Mouse (Mus musculus): ENCODE results near the gene Dnajc7. TPM values are rescaled to one million over a fixed set of nuclear protein-coding genes. Genes with fewer than 3 reads are reported as not detected.
A peak's percentile ranks its signal among the peaks of the same experiment; 100 is the strongest.
"Not testable (repeated sequence)": the region's sequence is repeated elsewhere in the genome, so short reads cannot be mapped to it uniquely, and the experiment has no call there.

Gene Dnajc7
- polyA plus RNA-seq, 1 experiment: 86.6 TPM

DNA sequence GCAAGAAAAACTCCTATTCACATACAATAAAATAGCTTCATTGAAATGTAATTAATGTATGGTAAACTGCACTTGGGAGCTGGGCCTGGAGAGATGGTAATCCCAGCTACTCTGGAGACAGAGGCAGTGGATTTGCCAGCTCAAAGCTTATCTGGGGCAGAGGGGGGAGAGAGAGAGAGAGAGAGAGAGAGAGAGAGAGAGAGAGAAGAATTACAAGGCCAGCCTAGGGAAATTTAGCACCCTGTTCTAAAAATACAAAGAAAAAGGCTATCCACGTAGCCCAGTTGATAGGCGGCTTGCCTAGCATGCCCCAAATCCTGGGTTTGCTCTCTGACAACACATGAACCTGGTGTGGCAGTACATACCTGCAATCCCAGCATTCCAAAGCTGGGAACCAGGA is 78.4 kb downstream of the Dnajc7 start:
- Histone ChIP-seq H3K9me3 (peaks cover 16% of the 10 kb centered on the region), H3K36me3 (replicated peaks; ENCODE audit: low read length) (no peaks in the 10 kb centered on the region)

DNA sequence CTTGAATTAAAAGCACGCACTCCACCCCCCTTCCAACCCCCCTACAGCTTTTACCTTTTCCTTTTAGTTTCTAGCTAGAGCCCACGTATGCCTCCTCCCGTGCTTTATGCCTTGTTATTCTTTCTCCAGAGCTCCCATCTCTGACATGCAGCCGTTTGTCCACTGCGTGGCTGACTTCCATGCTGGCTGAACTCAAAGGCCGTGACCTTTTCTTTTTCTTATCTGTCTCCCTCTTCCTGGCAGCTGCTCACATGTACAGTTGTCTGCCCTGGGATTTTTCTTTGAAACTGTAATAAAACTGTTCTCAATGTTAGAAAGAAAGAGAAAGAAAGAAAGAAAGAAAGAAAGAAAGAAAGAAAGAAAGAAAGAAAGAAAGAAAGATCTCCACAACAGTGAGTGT is 79.0 kb downstream of the Dnajc7 start:
- Histone ChIP-seq H3K4me3 (replicated peaks) (peak overlapping the region; percentile 23), H3K27me3 (replicated peaks) (peaks cover 5% of the 10 kb centered on the region), H3K9me3 (peaks cover 21% of the 10 kb centered on the region), H3K36me3 (replicated peaks; ENCODE audit: low read length) (no peaks in the 10 kb centered on the region), H3K4me1 (peaks cover 53% of the 10 kb centered on the region)
- TF ChIP-seq FLI1 (IDR thresholded peaks at IDR 0.05; ENCODE audit: low read length) (no peak), GATA1 (IDR thresholded peaks at IDR 0.05; ENCODE audit: borderline replicate concordance, low read length) (no peak)

More for the DNA sequence above, 78.4 kb downstream of the Dnajc7 start:
- H3K4me3 ChIP-seq (replicated peaks): peak overlapping the region; percentile 64
- TF ChIP-seq GATA1 (IDR thresholded peaks at IDR 0.05; ENCODE audit: borderline replicate concordance, low read length): no peak
- no peak for TF ChIP-seq FLI1 (IDR thresholded peaks at IDR 0.05; ENCODE audit: low read length)
- H3K4me1 ChIP-seq: peaks cover 53% of the 10 kb centered on the region
- H3K27me3 ChIP-seq (replicated peaks): peaks cover 5% of the 10 kb centered on the region

DNA sequence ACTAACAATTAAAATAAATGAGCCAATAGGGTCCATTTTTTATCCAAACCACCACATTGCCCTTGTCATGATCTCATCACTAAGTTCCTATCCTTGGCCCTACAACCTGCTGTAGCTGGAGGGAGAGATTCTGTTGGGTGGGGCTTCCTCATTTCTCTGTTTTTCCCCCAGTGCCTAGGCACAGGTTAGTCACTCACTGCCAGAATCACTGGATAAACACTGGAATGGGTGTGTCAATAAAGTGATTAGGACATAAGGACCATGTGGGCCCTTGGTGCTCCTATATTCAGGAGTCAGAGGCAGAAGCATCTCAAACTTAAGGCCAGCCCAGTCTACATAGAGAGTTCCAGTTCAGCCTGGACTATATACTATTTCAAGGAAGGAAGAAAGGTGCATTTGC is 83.5 kb downstream of the Dnajc7 start:
- Histone ChIP-seq H3K9me3 (peaks cover 48% of the 10 kb centered on the region), H3K4me1 (peaks cover 43% of the 10 kb centered on the region), H3K4me3 (replicated peaks) (no peak overlapping the region), H3K36me3 (replicated peaks; ENCODE audit: low read length) (peaks cover 4% of the 10 kb centered on the region), H3K27me3 (replicated peaks) (peaks cover 5% of the 10 kb centered on the region)
- TF ChIP-seq FLI1 (IDR thresholded peaks at IDR 0.05; ENCODE audit: low read length): no peak
- no peak for TF ChIP-seq GATA1 (IDR thresholded peaks at IDR 0.05; ENCODE audit: borderline replicate concordance, low read length)

DNA sequence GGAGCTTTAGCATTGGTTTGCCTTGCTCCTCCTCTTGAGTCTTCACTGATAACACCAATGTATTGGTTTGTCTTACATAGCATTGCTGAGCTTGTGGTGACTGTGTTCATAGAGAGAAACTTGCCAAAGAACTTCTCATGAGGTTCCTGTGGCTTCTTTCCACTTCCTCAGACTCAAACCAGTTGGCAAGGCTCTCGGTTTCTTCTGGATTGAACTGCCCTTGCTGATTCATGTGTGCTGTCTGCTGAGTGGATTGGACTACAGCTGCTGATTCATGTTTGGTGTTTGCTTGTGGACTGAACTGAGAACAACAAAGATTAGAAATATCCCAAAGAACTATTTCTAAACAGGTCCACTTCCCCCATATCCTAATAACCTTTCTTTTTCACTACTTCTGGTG is 84.0 kb downstream of the Dnajc7 start:
- TF ChIP-seq GATA1 (IDR thresholded peaks at IDR 0.05; ENCODE audit: borderline replicate concordance, low read length): no peak
- TF ChIP-seq FLI1 (IDR thresholded peaks at IDR 0.05; ENCODE audit: low read length): no peak
- Histone ChIP-seq H3K27me3 (replicated peaks) (peaks cover 5% of the 10 kb centered on the region), H3K4me3 (replicated peaks) (no peak overlapping the region), H3K9me3 (peaks cover 48% of the 10 kb centered on the region), H3K36me3 (replicated peaks; ENCODE audit: low read length) (peaks cover 4% of the 10 kb centered on the region), H3K4me1 (peaks cover 42% of the 10 kb centered on the region)

DNA sequence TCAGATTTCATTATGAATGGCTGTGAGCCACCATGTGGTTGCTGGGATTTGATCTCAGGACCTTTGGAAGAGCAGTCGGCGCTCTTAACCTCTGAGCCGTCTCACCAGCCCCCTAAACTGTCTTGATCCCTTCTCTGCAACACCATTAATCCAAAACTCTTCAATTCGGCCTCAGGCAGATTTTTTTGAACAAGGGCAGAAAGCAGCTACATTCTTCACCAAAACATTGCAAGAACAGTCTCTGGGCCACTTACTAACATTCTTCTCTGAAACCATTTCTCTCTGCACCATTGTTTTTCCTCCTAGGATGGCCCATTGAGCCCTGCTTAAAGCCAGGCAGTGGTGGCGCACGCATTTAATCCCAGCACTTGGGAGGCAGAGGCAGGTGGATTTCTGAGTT is 85.1 kb downstream of the Dnajc7 start:
- Histone ChIP-seq H3K9me3 (peaks cover 48% of the 10 kb centered on the region), H3K4me1 (peaks cover 31% of the 10 kb centered on the region)
- H3K36me3 ChIP-seq (replicated peaks; ENCODE audit: low read length); H3K4me3 ChIP-seq (replicated peaks); H3K27me3 ChIP-seq (replicated peaks): not testable (repeated sequence)

DNA sequence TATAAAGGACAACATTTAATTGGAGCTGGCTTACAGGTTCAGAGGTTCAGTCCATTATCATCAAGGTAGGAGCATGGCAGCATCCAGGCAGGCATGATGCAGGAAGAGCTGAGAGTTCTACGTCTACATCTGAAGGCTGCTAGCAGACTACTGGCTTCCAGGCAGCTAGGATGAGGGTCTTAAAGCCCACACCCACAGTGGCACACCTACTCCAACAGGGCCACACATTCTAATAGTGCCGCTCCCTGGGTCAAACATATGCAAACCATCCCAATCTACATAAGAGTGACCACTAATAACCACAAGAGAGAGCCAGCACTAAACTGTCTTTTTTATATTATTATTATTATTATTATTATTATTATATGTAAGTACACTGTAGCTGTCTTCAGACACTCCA is 85.6 kb downstream of the Dnajc7 start:
- Histone ChIP-seq H3K9me3 (peaks cover 48% of the 10 kb centered on the region), H3K4me1 (peaks cover 29% of the 10 kb centered on the region)
- not testable (repeated sequence) for H3K36me3 ChIP-seq (replicated peaks; ENCODE audit: low read length); H3K27me3 ChIP-seq (replicated peaks); H3K4me3 ChIP-seq (replicated peaks)

DNA sequence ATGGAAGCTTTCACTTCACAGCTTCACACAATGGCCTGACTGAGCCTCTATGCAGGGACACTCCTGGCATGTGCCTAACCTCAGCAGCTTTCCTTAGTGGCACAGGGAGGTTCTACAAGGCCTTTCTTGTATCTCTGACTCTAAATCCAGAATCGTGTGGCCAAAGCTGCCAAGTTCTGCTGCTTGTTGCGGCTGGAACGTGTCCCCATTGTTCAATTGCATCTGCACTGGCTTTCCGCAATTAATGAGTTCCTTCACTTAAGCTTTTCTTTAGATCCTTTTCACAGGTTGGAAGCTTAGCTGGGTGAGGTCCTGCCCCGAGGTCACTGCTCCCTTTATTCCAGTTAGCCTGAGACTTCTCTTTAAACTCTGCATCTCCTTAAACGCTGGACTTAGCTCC is 86.1 kb downstream of the Dnajc7 start:
- Histone ChIP-seq H3K9me3 (peaks cover 48% of the 10 kb centered on the region), H3K36me3 (replicated peaks; ENCODE audit: low read length) (peaks cover 4% of the 10 kb centered on the region), H3K4me3 (replicated peaks) (no peak overlapping the region), H3K27me3 (replicated peaks) (peaks cover 3% of the 10 kb centered on the region), H3K4me1 (peaks cover 24% of the 10 kb centered on the region)
- no peak for TF ChIP-seq FLI1 (IDR thresholded peaks at IDR 0.05; ENCODE audit: low read length)
- TF ChIP-seq GATA1 (IDR thresholded peaks at IDR 0.05; ENCODE audit: borderline replicate concordance, low read length): no peak

Other genes with a start within 250 kb of the Dnajc7 start
- 6.4 and 9.4 TPM in 2 replicates for gene Jup, start 222.4 kb downstream of the Dnajc7 start, polyA plus RNA-seq (2012; ENCODE audit: insufficient read depth, low replicate concordance)
- gene P3h4, start 205.3 kb downstream of the Dnajc7 start, polyA plus RNA-seq (2012; ENCODE audit: insufficient read depth, low replicate concordance): not detected in 2 replicates
- gene Fkbp10, start 204.5 kb downstream of the Dnajc7 start, polyA plus RNA-seq (2012; ENCODE audit: insufficient read depth, low replicate concordance): 0.22 TPM in 1 of 2 replicates, not detected in the other
- gene Nt5c3b, start 178.4 kb downstream of the Dnajc7 start, polyA plus RNA-seq (2012; ENCODE audit: insufficient read depth, low replicate concordance): 48.3 and 86.4 TPM in 2 replicates
- 0.56 TPM in 1 of 2 replicates, not detected in the other for gene Klhl10, start 178.3 kb downstream of the Dnajc7 start, polyA plus RNA-seq (2012; ENCODE audit: insufficient read depth, low replicate concordance)
- gene Klhl11, start 147.4 kb downstream of the Dnajc7 start, polyA plus RNA-seq (2012; ENCODE audit: insufficient read depth, low replicate concordance): 1.6 TPM in 1 of 2 replicates, not detected in the other
- gene Acly, start 92.2 kb downstream of the Dnajc7 start, polyA plus RNA-seq (2012; ENCODE audit: insufficient read depth, low replicate concordance): 7.2 and 21.1 TPM in 2 replicates
- gene Ttc25, start 74.6 kb downstream of the Dnajc7 start, polyA plus RNA-seq (2012; ENCODE audit: insufficient read depth, low replicate concordance): 0.29 TPM in 1 of 2 replicates, not detected in the other
- gene Cnp, start 45.3 kb downstream of the Dnajc7 start, polyA plus RNA-seq (2012; ENCODE audit: insufficient read depth, low replicate concordance): 13.3 and 17.1 TPM in 2 replicates
- 62.7 and 103 TPM in 2 replicates for gene Nkiras2, start 924 bp downstream of the Dnajc7 start, polyA plus RNA-seq (2012; ENCODE audit: insufficient read depth, low replicate concordance)
- gene Zfp385c, start 72.3 kb upstream of the Dnajc7 start, polyA plus RNA-seq (2012; ENCODE audit: insufficient read depth, low replicate concordance): 0.39 TPM in 1 of 2 replicates, not detected in the other
- gene Dhx58, start 84.1 kb upstream of the Dnajc7 start, polyA plus RNA-seq (2012; ENCODE audit: insufficient read depth, low replicate concordance): 9.2 TPM in 1 of 2 replicates, not detected in the other
- 30.5 and 34.7 TPM in 2 replicates for gene Kat2a, start 92.3 kb upstream of the Dnajc7 start, polyA plus RNA-seq (2012; ENCODE audit: insufficient read depth, low replicate concordance)
- gene Hspb9, start 93.7 kb upstream of the Dnajc7 start, polyA plus RNA-seq (2012; ENCODE audit: insufficient read depth, low replicate concordance): 0.54 TPM in 1 of 2 replicates, not detected in the other
- 502 and 744 TPM in 2 replicates for gene Rab5c, start 118.0 kb upstream of the Dnajc7 start, polyA plus RNA-seq (2012; ENCODE audit: insufficient read depth, low replicate concordance)
- 0.43 TPM in 1 of 2 replicates, not detected in the other for gene Kcnh4, start 139.8 kb upstream of the Dnajc7 start, polyA plus RNA-seq (2012; ENCODE audit: insufficient read depth, low replicate concordance)
- gene Hcrt, start 142.8 kb upstream of the Dnajc7 start, polyA plus RNA-seq (2012; ENCODE audit: insufficient read depth, low replicate concordance): not detected in 2 replicates
- 2.2 and 7.2 TPM in 2 replicates for gene Ghdc, start 150.8 kb upstream of the Dnajc7 start, polyA plus RNA-seq (2012; ENCODE audit: insufficient read depth, low replicate concordance)
- gene Stat5b, start 230.6 kb upstream of the Dnajc7 start, polyA plus RNA-seq (2012; ENCODE audit: insufficient read depth, low replicate concordance): 5.7 and 12.8 TPM in 2 replicates
- 2.3 and 3.9 TPM in 2 replicates for gene Stat5a, start 239.2 kb upstream of the Dnajc7 start, polyA plus RNA-seq (2012; ENCODE audit: insufficient read depth, low replicate concordance)

Data from megakaryocyte, embryonic 14.5 days (primary cell).